Mouse (Mus musculus) midbrain, embryonic 10.5 days (tissue): ENCODE data around the gene Acvr2a. TPM values are rescaled to one million over a fixed set of nuclear protein-coding genes. Genes with fewer than 3 reads are reported as not detected.

ENCODE experiments used
- DNase-seq: peaks from one replicate; pipeline ENCODE4 v3.0.0-alpha.2; 2017; ENCODE audit warnings: low spot score
- H3K27ac ChIP-seq: fragments of 300-500 bp; sonication (generic); replicated peaks from 2 replicates; pipeline ENCODE4 v1.5.1; 2016; ENCODE audit warnings: mild to moderate bottlenecking
- H3K27me3 ChIP-seq: fragments of 300-500 bp; sonication (generic); 2 replicates; pipeline ENCODE4 v1.6.1; 2016; ENCODE audit warnings: low read depth, mild to moderate bottlenecking; ENCODE audit not compliant: poor library complexity, severe bottlenecking
- H3K36me3 ChIP-seq: fragments of 300-500 bp; sonication (generic); 2 replicates; pipeline ENCODE4 v1.6.1; 2016; ENCODE audit warnings: mild to moderate bottlenecking, moderate library complexity
- H3K4me1 ChIP-seq: fragments of 300-500 bp; sonication (generic); 2 replicates; pipeline ENCODE4 v1.6.1; 2016
- H3K4me3 ChIP-seq: fragments of 300-500 bp; sonication (generic); 2 replicates; pipeline ENCODE4 v1.5.1; 2016; ENCODE audit warnings: mild to moderate bottlenecking, moderate library complexity
- H3K9me3 ChIP-seq: fragments of 300-500 bp; sonication (generic); replicated peaks from 2 replicates; pipeline ENCODE4 v1.6.1; 2016; ENCODE audit warnings: mild to moderate bottlenecking
- WGBS: fragments of 180-500 bp; shearing (Covaris S2); methylation state at CpG from one replicate; pipeline ENCODE4 v1.1.7; 2016; 5-methylcytosine and 5-hydroxymethylcytosine counted together
- polyA plus RNA-seq: library from polyadenylated mRNA; unstranded; fragments of >200 nt; fragmentation: Nextera tagmentation; extraction: Ambion mirVana; gene quantifications from 2 replicates; pipeline ENCODE4 v1.2.1, GENCODE M21; 2016

Gene Acvr2a
- 18.5 and 24.8 TPM in 2 replicates for polyA plus RNA-seq

DNA sequence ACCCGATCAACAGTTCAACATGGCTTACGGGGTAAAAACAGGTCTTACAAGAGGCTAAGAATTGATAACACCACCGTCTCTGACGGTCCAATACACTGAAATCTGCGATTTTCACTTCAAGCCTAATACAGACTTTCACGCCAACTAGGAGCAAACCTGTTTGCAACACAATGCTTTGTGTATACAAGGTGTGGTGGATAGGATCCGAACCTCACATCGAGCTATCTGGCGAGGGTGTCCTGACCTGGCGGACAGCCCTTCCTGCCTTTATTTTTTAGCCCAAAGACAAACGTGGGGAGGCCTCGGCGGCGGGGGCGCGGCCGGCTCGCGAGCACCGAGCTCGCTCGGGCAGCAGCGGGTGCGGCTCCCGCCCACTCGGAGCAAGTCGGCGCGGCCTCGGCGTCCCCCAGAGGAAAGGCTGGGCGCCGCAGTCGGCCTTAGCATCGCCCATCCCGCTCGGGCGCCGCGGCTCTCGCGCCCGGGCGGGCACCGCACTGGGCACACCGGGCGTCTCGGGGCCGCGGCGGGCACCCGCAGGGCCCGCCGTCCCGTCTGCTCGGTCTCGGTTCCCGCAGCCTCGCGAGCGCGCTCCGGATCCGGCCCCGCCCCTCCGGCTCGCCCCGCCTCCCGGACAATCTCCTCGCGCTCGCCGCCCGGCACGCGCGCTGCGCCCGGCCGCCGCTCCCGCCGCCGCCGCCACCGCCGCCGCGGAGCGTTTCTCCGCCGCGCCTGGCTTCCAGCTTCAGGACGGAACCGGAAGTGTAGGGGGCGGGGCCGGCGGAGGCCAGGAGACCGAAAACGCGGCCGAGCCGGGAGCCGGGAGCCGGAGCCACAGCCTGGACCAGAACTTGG lies at the start of gene Acvr2a:
Gene Acvr2a (plus strand): TSS at position 739 of the 852 bp plus-strand sequence.
- Histone ChIP-seq H3K4me1 (peaks cover 27% of the 10 kb centered on the region), H3K27ac (peak within 1 kb of the TSS; percentile 96), H3K4me3 (peak within 1 kb of the TSS; percentile 82), H3K36me3 (no peaks in the 10 kb centered on the region), H3K9me3 (no peaks in the 10 kb centered on the region), H3K27me3 (no peaks in the 10 kb centered on the region)
- under 1% methylated on average over 90 of the region's 105 CpGs for WGBS
- DNase-seq: peak; percentile 90

DNA sequence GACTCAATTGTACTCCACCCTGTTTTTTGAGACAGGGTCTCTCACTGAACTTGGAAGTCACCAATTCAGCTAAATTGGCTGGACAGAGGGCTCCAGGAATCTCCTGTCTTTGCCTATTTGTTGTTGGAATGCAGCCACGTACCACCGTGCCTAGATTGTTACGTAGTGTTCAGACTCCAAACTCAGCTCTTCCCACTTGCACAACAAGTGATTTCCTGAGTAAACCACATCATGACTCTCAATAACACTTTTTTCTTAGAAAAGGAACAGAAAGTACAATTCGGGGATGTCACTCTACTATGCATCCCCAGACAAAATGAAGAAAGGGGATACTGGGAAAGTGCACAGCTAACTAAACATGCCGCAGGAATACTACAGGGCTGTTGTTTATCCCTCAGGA lies 47.4 kb upstream of the Acvr2a start:
- WGBS: 91% methylated on average over 5 of the region's 5 CpGs
- Histone ChIP-seq H3K27ac (no peak overlapping the region), H3K4me1 (no peaks in the 10 kb centered on the region), H3K36me3 (no peaks in the 10 kb centered on the region), H3K9me3 (no peaks in the 10 kb centered on the region), H3K4me3 (no peak overlapping the region), H3K27me3 (no peaks in the 10 kb centered on the region)
- no peak for DNase-seq

DNA sequence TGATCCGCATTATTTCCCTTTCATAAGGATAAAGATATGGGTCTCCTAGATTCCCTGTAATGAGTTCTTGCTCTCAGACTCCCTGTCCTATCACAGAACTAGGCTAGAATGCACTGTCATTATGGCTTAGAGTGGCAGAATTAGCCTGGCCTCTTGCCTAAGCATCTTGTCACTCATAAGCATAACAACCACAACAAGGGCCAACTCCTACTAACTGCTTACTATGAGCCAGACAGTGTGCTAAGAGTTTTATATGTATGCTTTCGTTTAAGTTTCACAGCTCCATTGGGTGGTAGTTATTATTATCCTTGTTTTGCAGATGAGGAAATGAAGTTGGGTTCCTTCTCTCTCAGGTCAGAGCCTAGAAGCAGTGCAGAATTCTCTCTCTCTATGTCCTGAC lies 46.1 kb upstream of the Acvr2a start:
- Histone ChIP-seq H3K36me3 (no peaks in the 10 kb centered on the region), H3K9me3 (no peaks in the 10 kb centered on the region), H3K4me3 (no peak overlapping the region), H3K27ac (no peak overlapping the region), H3K4me1 (no peaks in the 10 kb centered on the region), H3K27me3 (no peaks in the 10 kb centered on the region)
- whole genome bisulfite sequencing: 83% methylated on average over 2 of the region's 2 CpGs
- no peak for DNase-seq

DNA sequence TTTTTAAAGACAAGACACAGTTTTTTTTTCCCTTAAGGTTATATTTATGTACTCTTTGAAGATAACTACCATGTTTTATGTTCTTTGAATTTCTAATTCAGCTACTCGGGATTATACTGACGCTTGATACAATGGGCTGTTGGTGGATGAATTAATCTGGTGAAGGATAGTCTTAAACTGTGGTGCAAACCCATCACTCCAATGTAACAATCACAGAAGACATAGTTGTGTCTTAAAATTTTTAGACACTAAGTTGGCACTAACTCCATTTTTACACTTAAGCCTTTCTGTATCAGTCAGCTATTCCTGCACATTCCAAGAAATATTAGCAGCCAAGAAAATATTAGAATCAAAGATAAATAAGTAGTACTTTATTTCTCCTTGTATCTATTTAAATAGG lies 45.7 kb upstream of the Acvr2a start:
- H3K4me1 ChIP-seq: no peaks in the 10 kb centered on the region
- H3K27ac ChIP-seq: no peak overlapping the region
- no peaks in the 10 kb centered on the region for H3K36me3 ChIP-seq
- H3K27me3 ChIP-seq: no peaks in the 10 kb centered on the region
- WGBS: 86% methylated on average over 2 of the region's 2 CpGs
- no peak for DNase-seq
- no peak overlapping the region for H3K4me3 ChIP-seq
- H3K9me3 ChIP-seq: no peaks in the 10 kb centered on the region

DNA sequence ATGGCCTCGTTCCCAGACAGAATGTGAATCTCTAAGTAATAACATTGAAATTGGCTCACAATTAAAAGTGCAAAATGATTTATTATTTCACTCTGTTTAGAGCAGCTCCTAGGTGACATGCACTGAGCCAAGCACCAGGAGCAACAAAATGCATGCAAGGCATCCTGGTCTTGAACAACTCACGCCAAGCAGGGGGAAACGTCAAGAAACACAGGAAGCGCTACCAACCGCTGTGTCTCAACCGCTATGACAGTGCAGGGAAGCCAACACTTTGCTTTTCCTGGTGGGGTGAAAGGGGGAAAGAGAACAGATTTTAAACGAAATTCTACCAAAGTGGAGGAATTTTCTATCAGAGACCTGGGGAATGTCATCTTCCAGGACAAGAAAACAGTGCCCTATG lies 43.8 kb upstream of the Acvr2a start:
- Histone ChIP-seq H3K9me3 (no peaks in the 10 kb centered on the region), H3K27me3 (no peaks in the 10 kb centered on the region), H3K4me1 (no peaks in the 10 kb centered on the region), H3K36me3 (no peaks in the 10 kb centered on the region), H3K27ac (no peak overlapping the region), H3K4me3 (no peak overlapping the region)
- DNase-seq: no peak
- WGBS: 85% methylated on average over 7 of the region's 7 CpGs

DNA sequence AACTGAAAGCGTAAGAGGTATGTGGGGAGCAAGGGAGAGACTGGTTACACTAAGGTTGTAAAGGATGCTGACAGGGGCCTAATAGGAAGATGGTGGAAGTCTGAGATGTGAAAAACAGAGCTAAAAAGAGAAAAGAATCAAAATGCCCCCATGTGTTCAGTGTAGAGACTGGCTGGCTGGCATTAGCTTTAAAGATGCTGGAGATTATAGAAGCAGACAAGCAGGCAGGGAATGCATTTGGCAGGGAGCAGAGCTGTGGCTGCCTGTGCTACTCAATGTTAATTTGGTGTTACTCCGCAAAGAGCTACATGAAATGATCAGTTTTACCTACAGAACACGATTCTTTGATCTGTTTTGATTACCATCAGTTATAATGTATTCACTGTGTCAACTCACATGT lies 43.3 kb upstream of the Acvr2a start:
- Histone ChIP-seq H3K9me3 (no peaks in the 10 kb centered on the region), H3K4me1 (no peaks in the 10 kb centered on the region), H3K27me3 (no peaks in the 10 kb centered on the region), H3K36me3 (no peaks in the 10 kb centered on the region), H3K4me3 (no peak overlapping the region), H3K27ac (no peak overlapping the region)
- DNase-seq: no peak
- 91% methylated on average over 3 of the region's 3 CpGs for WGBS

DNA sequence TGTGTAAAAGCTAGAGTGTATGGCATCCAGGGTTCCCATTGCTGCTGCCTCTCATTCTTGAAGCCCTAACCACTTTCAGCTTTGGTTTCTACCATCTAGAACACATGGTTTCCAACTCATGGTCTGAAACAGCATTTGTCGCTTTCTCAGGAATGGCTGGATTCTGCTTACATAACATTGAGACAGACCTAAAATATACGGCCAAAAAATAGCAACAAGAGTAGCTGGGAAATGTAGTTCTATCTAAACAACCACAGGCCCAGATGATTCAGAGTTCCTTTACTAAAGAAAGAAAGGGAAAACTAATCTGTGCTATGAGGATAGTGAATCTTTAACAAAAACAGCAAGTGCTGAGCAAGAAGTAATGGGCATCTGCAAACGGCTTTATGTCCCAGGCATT lies 38.6 kb upstream of the Acvr2a start:
- no peak overlapping the region for H3K4me3 ChIP-seq
- 92% methylated on average over 3 of the region's 3 CpGs for WGBS
- no peaks in the 10 kb centered on the region for H3K36me3 ChIP-seq
- no peaks in the 10 kb centered on the region for H3K27me3 ChIP-seq
- no peaks in the 10 kb centered on the region for H3K4me1 ChIP-seq
- H3K9me3 ChIP-seq: no peaks in the 10 kb centered on the region
- no peak overlapping the region for H3K27ac ChIP-seq
- no peak for DNase-seq

DNA sequence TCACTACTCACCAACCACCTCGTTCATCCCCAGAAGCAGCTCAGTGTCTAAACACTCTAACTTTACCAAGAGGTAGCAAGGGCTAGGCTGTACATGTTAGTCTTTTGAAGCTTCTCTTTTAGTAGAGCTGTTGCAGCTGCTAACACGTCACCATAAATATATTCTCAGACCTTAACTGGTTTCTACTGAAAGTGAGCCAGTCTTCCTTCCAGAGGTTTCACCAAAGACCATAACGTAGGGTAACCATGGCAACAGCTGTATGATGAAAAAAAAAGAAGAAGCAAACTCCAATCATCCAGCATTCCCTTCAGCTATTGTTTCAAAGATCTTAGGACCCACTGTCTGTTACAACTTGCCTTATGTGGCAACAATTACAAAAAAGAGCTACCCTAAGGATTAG lies 25.0 kb upstream of the Acvr2a start:
- 78% methylated on average over 3 of the region's 3 CpGs for WGBS
- no peaks in the 10 kb centered on the region for H3K4me1 ChIP-seq
- H3K36me3 ChIP-seq: no peaks in the 10 kb centered on the region
- H3K27me3 ChIP-seq: no peaks in the 10 kb centered on the region
- no peak overlapping the region for H3K4me3 ChIP-seq
- peaks cover 5% of the 10 kb centered on the region; the same call in 1 of the 2 replicates for H3K9me3 ChIP-seq
- no peak for DNase-seq
- no peak overlapping the region for H3K27ac ChIP-seq

DNA sequence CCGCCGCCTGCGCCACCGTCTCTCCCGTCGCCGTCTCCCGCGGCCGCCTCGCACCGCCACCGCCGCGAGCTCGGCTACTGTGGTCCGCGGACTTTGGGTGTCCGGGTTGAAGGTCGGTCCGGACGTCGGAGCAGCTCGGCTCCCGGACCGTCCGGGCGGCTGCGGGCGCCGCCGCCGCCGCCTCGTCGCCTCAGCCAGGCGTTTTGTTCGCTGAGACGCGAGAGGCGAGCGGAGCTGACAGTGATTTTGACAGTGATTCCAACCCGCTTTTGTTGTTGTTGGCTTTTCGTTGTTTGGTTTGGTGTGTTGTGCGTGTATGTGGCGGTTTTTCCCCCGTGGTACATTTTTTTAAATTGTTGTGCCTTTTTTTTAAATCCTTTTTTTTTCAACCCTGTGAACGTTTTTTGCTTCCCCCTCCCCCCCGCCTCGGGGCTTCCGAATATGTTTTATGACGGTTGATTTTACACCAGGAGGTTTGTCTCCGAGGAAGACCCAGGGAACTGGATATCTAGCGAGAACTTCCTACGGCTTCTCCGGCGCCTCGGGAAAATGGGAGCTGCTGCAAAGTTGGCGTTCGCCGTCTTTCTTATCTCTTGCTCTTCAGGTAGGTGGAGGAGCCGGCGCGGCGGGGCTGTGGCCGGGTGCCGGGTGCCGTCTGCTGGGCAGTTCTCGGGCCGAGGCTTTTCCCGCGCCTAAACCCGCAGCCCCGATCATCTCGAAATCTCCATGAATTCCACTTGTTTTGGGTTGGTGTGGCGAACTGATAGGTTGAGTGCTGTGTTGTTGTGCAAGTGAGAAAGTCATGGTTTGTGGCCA lies 522 bp downstream of the Acvr2a start:
- Histone ChIP-seq H3K27ac (peak overlapping the region; percentile 96), H3K4me3 (peak overlapping the region; percentile 82), H3K27me3 (no peaks in the 10 kb centered on the region), H3K9me3 (no peaks in the 10 kb centered on the region), H3K36me3 (no peaks in the 10 kb centered on the region), H3K4me1 (peaks cover 27% of the 10 kb centered on the region)
- DNase-seq: peak; percentile 61
- under 1% methylated on average over 76 of the region's 76 CpGs for WGBS

DNA sequence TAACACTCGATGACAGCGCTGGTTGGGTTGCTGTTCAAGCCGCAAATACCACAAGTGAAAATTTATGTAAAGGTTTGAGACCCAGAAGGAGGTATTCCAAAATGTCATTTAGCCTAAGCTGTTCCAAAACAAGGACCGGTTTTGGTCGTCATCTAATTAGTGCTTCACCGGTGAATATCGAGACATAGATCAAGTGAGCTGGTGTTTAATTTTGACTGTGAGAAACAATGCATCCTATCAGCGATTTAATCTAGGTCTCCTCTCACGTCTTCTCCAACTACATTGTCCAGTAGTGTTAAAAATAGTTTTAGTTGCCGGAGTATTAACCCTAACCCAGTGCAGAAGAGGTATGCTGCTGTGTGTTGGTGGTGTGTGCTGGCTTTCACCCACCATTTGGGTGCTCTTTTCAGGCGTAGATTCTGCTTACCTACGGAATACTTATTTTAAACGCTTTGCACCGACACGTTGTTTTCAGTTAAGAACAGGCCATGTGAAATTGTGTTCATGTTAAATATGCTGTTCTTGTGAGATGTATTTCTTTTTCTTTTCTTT lies 1.2 kb downstream of the Acvr2a start:
- no peak for DNase-seq
- peaks cover 27% of the 10 kb centered on the region for H3K4me1 ChIP-seq
- H3K4me3 ChIP-seq: peak overlapping the region; percentile 82
- no peaks in the 10 kb centered on the region for H3K36me3 ChIP-seq
- H3K9me3 ChIP-seq: no peaks in the 10 kb centered on the region
- 13% methylated on average over 15 of the region's 15 CpGs for WGBS
- H3K27ac ChIP-seq: peak overlapping the region; percentile 96
- no peaks in the 10 kb centered on the region for H3K27me3 ChIP-seq

DNA sequence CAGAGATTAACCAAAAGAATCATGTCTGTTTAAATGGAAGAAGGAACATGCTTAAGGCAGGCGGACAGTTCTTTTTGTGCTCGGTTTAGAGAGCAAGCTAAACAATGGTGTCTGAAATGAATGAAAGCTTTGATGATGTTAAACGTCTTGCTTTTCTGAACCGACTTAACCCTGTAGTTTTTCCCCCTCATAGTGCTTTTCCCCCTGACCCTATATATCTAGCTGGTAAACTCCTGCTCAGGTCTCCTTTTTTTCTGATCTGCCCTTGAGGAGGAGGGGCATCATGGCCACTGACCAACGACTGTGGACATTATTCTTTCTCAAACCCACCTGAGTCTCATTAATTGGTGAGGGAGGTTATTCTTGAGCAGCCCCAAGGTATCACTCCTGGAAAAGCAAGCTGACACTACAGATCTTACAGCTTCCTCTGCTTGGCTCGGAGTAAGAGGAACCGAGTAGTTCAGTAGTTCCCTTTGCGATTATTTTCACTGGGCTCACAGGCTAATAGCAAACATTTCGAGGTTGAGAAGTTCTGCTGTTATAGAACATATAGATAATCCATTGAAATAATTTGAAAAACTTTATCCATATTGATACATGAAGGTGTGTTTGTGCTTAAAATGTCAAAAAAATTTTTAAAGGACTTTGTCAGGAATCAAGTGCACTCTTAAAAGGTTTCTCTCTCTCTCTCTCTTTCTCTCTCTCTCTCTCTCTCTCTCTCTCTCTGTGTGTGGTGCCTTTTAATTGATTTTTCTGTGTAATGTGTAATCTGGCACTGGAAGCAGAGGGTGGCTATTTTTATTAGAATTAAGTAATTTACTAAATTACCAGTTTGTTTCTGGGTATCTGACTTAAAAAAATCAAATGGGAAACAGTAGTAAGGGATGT lies 2.5 kb downstream of the Acvr2a start:
- H3K9me3 ChIP-seq: no peaks in the 10 kb centered on the region
- WGBS: 33% methylated on average over 9 of the region's 9 CpGs
- H3K4me1 ChIP-seq: peaks cover 27% of the 10 kb centered on the region
- no peaks in the 10 kb centered on the region for H3K27me3 ChIP-seq
- DNase-seq: no peak
- no peaks in the 10 kb centered on the region for H3K36me3 ChIP-seq
- H3K27ac ChIP-seq: no peak overlapping the region
- H3K4me3 ChIP-seq: peak overlapping the region; percentile 82

DNA sequence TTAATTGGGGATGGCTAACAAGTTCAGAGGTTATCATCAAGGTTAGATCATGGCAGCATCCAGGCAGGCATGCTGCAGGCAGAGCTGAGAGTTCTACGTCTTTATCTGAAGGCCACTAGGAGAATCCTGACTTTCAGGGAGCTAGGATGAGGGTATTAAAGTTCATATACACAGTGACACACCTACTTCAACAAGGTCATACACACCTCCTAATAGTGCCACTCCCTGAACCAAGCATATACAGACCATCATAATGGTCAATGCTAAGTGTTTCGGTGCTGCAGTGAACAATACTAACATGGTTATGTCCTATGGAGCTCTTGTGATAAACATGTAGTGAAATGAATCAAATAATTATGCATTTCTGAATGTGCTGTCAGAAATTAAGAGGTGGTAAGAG lies 12.0 kb downstream of the Acvr2a start:
- H3K9me3 ChIP-seq: no peaks in the 10 kb centered on the region
- WGBS: 98% methylated on average over 2 of the region's 2 CpGs
- H3K4me3 ChIP-seq: no peak overlapping the region
- DNase-seq: no peak
- no peaks in the 10 kb centered on the region for H3K27me3 ChIP-seq
- no peaks in the 10 kb centered on the region for H3K36me3 ChIP-seq
- H3K27ac ChIP-seq: no peak overlapping the region
- H3K4me1 ChIP-seq: no peaks in the 10 kb centered on the region
